Comparison of ENCODE assay signal across 19 mouse cellular contexts in genomic region chrX:48428642-48429041, GRCm38 (mm10). TPM values are rescaled to one million over a fixed set of nuclear protein-coding genes. Genes with fewer than 3 reads are reported as not detected.
A peak's percentile ranks its signal among the peaks of the same experiment; 100 is the strongest.
DNase-seq lines count a peak whose midpoint lies in the region; ATAC-seq and TF ChIP-seq lines count a peak whose summit lies in the region.
"Had no signal": no experiment of that assay in that cellular context is flagged by ENCODE, and none has a peak within 500 bp of the region (broad histone marks: within the 10 kb centered on the region; RNA-seq: fewer than 3 reads in every experiment).

No protein-coding gene starts in this region.

- H3K4me3 ChIP-seq in heart, embryonic 13.5 days: no peak overlapping the region
- H3K4me3 ChIP-seq in liver, postnatal 0 days (ENCODE audit: low read depth, low read length): no peak overlapping the region
- no peak overlapping the region for H3K4me3 ChIP-seq in bone marrow macrophage, adult 2 months (ENCODE audit: insufficient read depth, low read length)
- H3K4me3 ChIP-seq: forebrain, embryonic 15.5 days; hindbrain, embryonic 12.5 days; limb, embryonic 13.5 days; neural tube, embryonic 13.5 days had no signal

- intact Hi-C loops in heart, postnatal 25 days (cut with DNase I): no loop called here

- DNase-seq in heart, postnatal 25 days (ENCODE audit: low spot score): no peak
- no peak for DNase-seq in liver, postnatal 0 days
- no peak for DNase-seq in liver
- DNase-seq in lung, postnatal 4 days: no peak
- DNase-seq: adrenal gland, adult 8-10 months; B cell, adult 2 months; cerebellum, adult 11 months; cerebellum, postnatal 14 days; embryo, embryonic 11 days had no signal

- H3K9ac ChIP-seq in heart, embryonic 13.5 days: no peak overlapping the region
- no peak overlapping the region for H3K9ac ChIP-seq in liver, postnatal 0 days (replicated peaks)
- H3K9ac ChIP-seq: forebrain, embryonic 15.5 days; hindbrain, embryonic 12.5 days; limb, embryonic 13.5 days; neural tube, embryonic 13.5 days had no signal

- peaks cover 56% of the 10 kb centered on the region for H3K4me1 ChIP-seq in heart, embryonic 13.5 days
- peaks cover 6% of the 10 kb centered on the region for H3K4me1 ChIP-seq in liver, postnatal 0 days (ENCODE audit: insufficient read depth)
- peaks cover 66% of the 10 kb centered on the region for H3K4me1 ChIP-seq in bone marrow macrophage, adult 2 months (ENCODE audit: control insufficient read depth, insufficient read depth, low read length)
- H3K4me1 ChIP-seq: forebrain, embryonic 15.5 days; hindbrain, embryonic 12.5 days; neural tube, embryonic 13.5 days had no signal

- H3K27me3 ChIP-seq in heart, embryonic 13.5 days (replicated peaks): no peaks in the 10 kb centered on the region
- no peaks in the 10 kb centered on the region for H3K27me3 ChIP-seq in liver, postnatal 0 days (ENCODE audit: insufficient read depth, low read length)
- H3K27me3 ChIP-seq: forebrain, embryonic 15.5 days; hindbrain, embryonic 12.5 days; limb, embryonic 13.5 days; neural tube, embryonic 13.5 days; Patski had no signal

- no peaks in the 10 kb centered on the region for H3K9me3 ChIP-seq in heart, embryonic 13.5 days
- H3K9me3 ChIP-seq in liver, postnatal 0 days (ENCODE audit: low read length): no peaks in the 10 kb centered on the region
- H3K9me3 ChIP-seq: forebrain, embryonic 15.5 days; hindbrain, embryonic 12.5 days; limb, embryonic 13.5 days; neural tube, embryonic 13.5 days had no signal

- H3K36me3 ChIP-seq in heart, embryonic 13.5 days: no peaks in the 10 kb centered on the region
- no peaks in the 10 kb centered on the region for H3K36me3 ChIP-seq in liver, postnatal 0 days (replicated peaks; ENCODE audit: insufficient read depth, low read length)
- H3K36me3 ChIP-seq: forebrain, embryonic 15.5 days; hindbrain, embryonic 12.5 days; limb, embryonic 13.5 days; neural tube, embryonic 13.5 days had no signal

- no peak for TF ChIP-seq EP300 in liver, postnatal 0 days (IDR thresholded peaks at IDR 0.05; ENCODE audit: low read depth)

- no peak for TF ChIP-seq POLR2A in bone marrow macrophage, adult 2 months (IDR thresholded peaks at IDR 0.05; ENCODE audit: borderline replicate concordance, low read depth, low read length)

- no peak overlapping the region for H3K4me2 ChIP-seq in heart, embryonic 13.5 days
- no peak overlapping the region for H3K4me2 ChIP-seq in liver, postnatal 0 days (ENCODE audit: low read depth, low read length)
- H3K4me2 ChIP-seq: forebrain, embryonic 15.5 days; hindbrain, embryonic 12.5 days; limb, embryonic 13.5 days; midbrain, embryonic 11.5 days; neural tube, embryonic 13.5 days had no signal

- 0 out of 2 replicates have a peak overlapping the region, but pooled peaks have one; percentile 36 for H3K27ac ChIP-seq in heart, embryonic 13.5 days (replicated peaks)
- H3K27ac ChIP-seq in liver, postnatal 0 days (ENCODE audit: low read depth): peak overlapping the region; percentile 55; the same call in 1 of the 2 replicates
- H3K27ac ChIP-seq in bone marrow macrophage, adult 2 months (ENCODE audit: insufficient read depth, low read depth, low read length): peak overlapping the region; percentile 75
- H3K27ac ChIP-seq: forebrain, embryonic 15.5 days; hindbrain, embryonic 12.5 days; limb, embryonic 13.5 days; neural tube, embryonic 13.5 days had no signal

- WGBS in heart, embryonic 13.5 days: 76% methylated on average over 8 of the region's 8 CpGs
- WGBS in liver, postnatal 0 days (ENCODE audit: insufficient replicate concordance): 56% methylated on average over 8 of the region's 8 CpGs

- TF ChIP-seq CTCF in liver, postnatal 0 days (IDR thresholded peaks at IDR 0.05; ENCODE audit: low read depth): no peak
- TF ChIP-seq CTCF in bone marrow macrophage, adult 2 months (IDR thresholded peaks at IDR 0.05; ENCODE audit: low read depth, low read length): no peak

- no peak for ATAC-seq in heart, embryonic 13.5 days (ENCODE audit: extremely low read depth, insufficient number of reproducible peaks, low FRiP score, low TSS enrichment)
- ATAC-seq in liver, postnatal 0 days: no peak
- peak; percentile 17; the same call in 1 of the 2 replicates for ATAC-seq in megakaryocyte progenitor cell, adult 5-6 weeks (replicated peaks; ENCODE audit: poor library complexity)
- ATAC-seq: forebrain, embryonic 15.5 days; inflammation-experienced regulatory T-cells, adult 6 months; Patski had no signal

RNA-seq across cellular contexts. Expression of gene Elf4, which starts 34.3 kb away (rescaled TPM):
- 9.2 and 10.3 TPM in 2 replicates for polyA plus RNA-seq in heart, embryonic 13.5 days (2015; fragmentation: Nextera tagmentation; extraction: Ambion mirVana)
- total RNA-seq in heart, postnatal 25 days (2021): 1 to 10 TPM; 6.0 to 6.4 TPM
- polyA plus RNA-seq in liver, postnatal 0 days (2015; fragmentation: Nextera tagmentation; extraction: Ambion mirVana): 1.3 and 1.5 TPM in 2 replicates
- polyA plus RNA-seq in bone marrow macrophage, adult 2 months (2012; ENCODE audit: insufficient read depth, insufficient read length, missing spikeins): 46.8 and 49.2 TPM in 2 replicates
- 54.9 and 57.2 TPM in 2 replicates for total RNA-seq in megakaryocyte progenitor cell, adult 5-6 weeks (2015)
- 12.7 and 13.2 TPM in 2 replicates for total RNA-seq in megakaryocyte progenitor cell, adult 5-6 weeks (2017)
